Mouse (Mus musculus) testis, adult 2 months (tissue): Measurements from ENCODE around the gene Plcg2.

Source experiments
- CTCF ChIP-seq: fragments of 200-500 bp; IDR thresholded peaks from 2 replicates; pipeline ENCODE4 v1.5.1; 2012; ENCODE audit warnings: low read depth, mild to moderate bottlenecking, inconsistent platforms, low read length, moderate library complexity; ENCODE audit not compliant: control insufficient read depth, insufficient read depth, insufficient replicate concordance
- POLR2A ChIP-seq: fragments of 200-500 bp; IDR thresholded peaks from 2 replicates; pipeline ENCODE4 v1.6.1; 2012; ENCODE audit warnings: low read depth, mild to moderate bottlenecking, inconsistent platforms, low read length, moderate library complexity; ENCODE audit not compliant: control insufficient read depth

GRCm38 (mm10) chr8:117632532-117632931, 134.4 kb downstream of the Plcg2 start:
- TF ChIP-seq CTCF (no peak), POLR2A (no peak)
